8 mouse cellular contexts compared by ENCODE assay signal in genomic region chr19:47988456-47988855, GRCm38 (mm10). TPM values are rescaled to one million over a fixed set of nuclear protein-coding genes. Genes with fewer than 3 reads are reported as not detected.
DNase-seq lines count a peak whose midpoint lies in the region; ATAC-seq and TF ChIP-seq lines count a peak whose summit lies in the region.

No protein-coding gene starts in this region.

- 36% methylated on average over 16 of the region's 16 CpGs for WGBS in forebrain, embryonic 14.5 days
- WGBS in forebrain, embryonic 15.5 days, result 31% methylated on average over 16 of the region's 16 CpGs
- WGBS in hindbrain, embryonic 16.5 days, result 30% methylated on average over 16 of the region's 16 CpGs
- WGBS in limb, embryonic 14.5 days, result 22% methylated on average over 16 of the region's 16 CpGs

- no peak for TF ChIP-seq POLR2A in limb, embryonic 14.5 days (IDR thresholded peaks at IDR 0.05; ENCODE audit: borderline replicate concordance, extremely low read depth, insufficient read depth, insufficient read length)

- no peak overlapping the region for H3K4me3 ChIP-seq in forebrain, embryonic 14.5 days (ENCODE audit: low read depth, low read length)
- no peak overlapping the region for H3K4me3 ChIP-seq in forebrain, embryonic 15.5 days
- no peak overlapping the region for H3K4me3 ChIP-seq in hindbrain, embryonic 16.5 days (ENCODE audit: low read length)
- H3K4me3 ChIP-seq in limb, embryonic 14.5 days (replicated peaks; ENCODE audit: low read length), result no peak overlapping the region

- H3K27ac ChIP-seq in forebrain, embryonic 14.5 days (ENCODE audit: low read depth, low read length), result no peak overlapping the region
- no peak overlapping the region for H3K27ac ChIP-seq in forebrain, embryonic 15.5 days (replicated peaks)
- H3K27ac ChIP-seq in hindbrain, embryonic 16.5 days (ENCODE audit: low read depth, low read length), result no peak overlapping the region
- H3K27ac ChIP-seq in limb, embryonic 14.5 days (replicated peaks; ENCODE audit: low read depth, low read length), result no peak overlapping the region

- H3K4me1 ChIP-seq in forebrain, embryonic 14.5 days (ENCODE audit: control insufficient read depth, insufficient read depth, low read length), result no peaks in the 10 kb centered on the region
- no peaks in the 10 kb centered on the region for H3K4me1 ChIP-seq in forebrain, embryonic 15.5 days
- 0 out of 2 replicates have a peak, but pooled peaks cover 2% of the 10 kb centered on the region for H3K4me1 ChIP-seq in hindbrain, embryonic 16.5 days (ENCODE audit: control insufficient read depth, insufficient read depth, low read depth, low read length)
- no peaks in the 10 kb centered on the region; the same call in 1 of the 2 replicates for H3K4me1 ChIP-seq in limb, embryonic 14.5 days (ENCODE audit: control insufficient read depth, insufficient read depth, low read length)

- peak; percentile 73 for DNase-seq in forebrain, embryonic 14.5 days (ENCODE audit: low spot score)
- peak; percentile 8 to 17 for DNase-seq in urinary bladder, postnatal 36 days (ENCODE audit: low spot score in 2 of 2)
- no peak for DNase-seq in urinary bladder, postnatal 10 days (ENCODE audit: low spot score)
- peak; percentile 38 for DNase-seq in limb, embryonic 14.5 days (ENCODE audit: low spot score)
- peak; percentile 19 to 20 for DNase-seq in right cerebral cortex, postnatal 36 days (ENCODE audit: low spot score in 2 of 2)
- no peak for DNase-seq in thymus, adult 18-20 months

- H3K36me3 ChIP-seq in forebrain, embryonic 14.5 days (ENCODE audit: control insufficient read depth, insufficient read depth, low read length), result no peaks in the 10 kb centered on the region
- no peaks in the 10 kb centered on the region for H3K36me3 ChIP-seq in forebrain, embryonic 15.5 days
- H3K36me3 ChIP-seq in hindbrain, embryonic 16.5 days (ENCODE audit: control insufficient read depth, insufficient read depth, low read length), result no peaks in the 10 kb centered on the region
- H3K36me3 ChIP-seq in limb, embryonic 14.5 days (ENCODE audit: control insufficient read depth, insufficient read depth, low read length), result no peaks in the 10 kb centered on the region

- H3K4me2 ChIP-seq in forebrain, embryonic 14.5 days (ENCODE audit: low read length), result no peak overlapping the region
- H3K4me2 ChIP-seq in forebrain, embryonic 15.5 days (replicated peaks), result no peak overlapping the region
- H3K4me2 ChIP-seq in hindbrain, embryonic 16.5 days (ENCODE audit: low read length), result no peak overlapping the region
- H3K4me2 ChIP-seq in limb, embryonic 14.5 days (replicated peaks; ENCODE audit: low read depth, low read length, severe bottlenecking), result no peak overlapping the region

- H3K27me3 ChIP-seq in forebrain, embryonic 14.5 days (replicated peaks; ENCODE audit: control insufficient read depth, insufficient read depth, low read length), result no peaks in the 10 kb centered on the region
- no peaks in the 10 kb centered on the region for H3K27me3 ChIP-seq in forebrain, embryonic 15.5 days
- H3K27me3 ChIP-seq in hindbrain, embryonic 16.5 days (replicated peaks; ENCODE audit: control insufficient read depth, insufficient read depth, low read length), result peaks cover 2% of the 10 kb centered on the region; the same call in 1 of the 2 replicates
- H3K27me3 ChIP-seq in limb, embryonic 14.5 days (ENCODE audit: control insufficient read depth, insufficient read depth, low read length), result no peaks in the 10 kb centered on the region

- no peak overlapping the region for H3K9ac ChIP-seq in forebrain, embryonic 14.5 days (ENCODE audit: low read length)
- no peak overlapping the region for H3K9ac ChIP-seq in forebrain, embryonic 15.5 days (replicated peaks)
- no peak overlapping the region for H3K9ac ChIP-seq in hindbrain, embryonic 16.5 days (ENCODE audit: low read depth, low read length)
- no peak overlapping the region for H3K9ac ChIP-seq in limb, embryonic 14.5 days (ENCODE audit: low read depth, low read length, severe bottlenecking)

- ATAC-seq in forebrain, embryonic 14.5 days, result peak; percentile 50; the same call in 1 of the 2 replicates
- ATAC-seq in forebrain, embryonic 15.5 days (replicated peaks), result no peak
- peak; percentile 60; the same call in 1 of the 2 replicates for ATAC-seq in hindbrain, embryonic 16.5 days
- no peak; the same call in 1 of the 2 replicates for ATAC-seq in limb, embryonic 14.5 days (ENCODE audit: low FRiP score, low read depth)

- H3K9me3 ChIP-seq in forebrain, embryonic 14.5 days (replicated peaks; ENCODE audit: control insufficient read depth, low read length), result no peaks in the 10 kb centered on the region
- H3K9me3 ChIP-seq in forebrain, embryonic 15.5 days, result no peaks in the 10 kb centered on the region
- no peaks in the 10 kb centered on the region for H3K9me3 ChIP-seq in hindbrain, embryonic 16.5 days (ENCODE audit: control insufficient read depth, low read length)
- H3K9me3 ChIP-seq in limb, embryonic 14.5 days (ENCODE audit: control insufficient read depth, low read length), result no peaks in the 10 kb centered on the region

RNA-seq across cellular contexts. Expression of gene Cfap58, which starts 51.0 kb away (rescaled TPM):
- 0.37 and 0.50 TPM in 2 replicates for polyA plus RNA-seq in forebrain, embryonic 14.5 days (2014; fragmentation: Nextera tagmentation; extraction: Ambion mirVana)
- 0.32 and 0.37 TPM in 2 replicates for polyA plus RNA-seq in forebrain, embryonic 15.5 days (2015; fragmentation: Nextera tagmentation; extraction: Ambion mirVana)
- 0.60 and 0.88 TPM in 2 replicates for polyA plus RNA-seq in hindbrain, embryonic 16.5 days (2015; fragmentation: Nextera tagmentation; extraction: Ambion mirVana)
- polyA plus RNA-seq in limb, embryonic 14.5 days (2012; rRNA removed), result 0.05 TPM in 1 of 2 replicates, not detected in the other
- 0.07 TPM in 1 of 2 replicates, not detected in the other for polyA plus RNA-seq in limb, embryonic 14.5 days (2014; fragmentation: Nextera tagmentation; extraction: Ambion mirVana)

Comparison
In these comparisons a context has a peak if more than half of its experiments do, and no peak if none do; other contexts are left out.
1. ATAC-seq: peak in forebrain, embryonic 14.5 days (single experiment) and hindbrain, embryonic 16.5 days (single experiment); none in forebrain, embryonic 15.5 days (single experiment) and limb, embryonic 14.5 days (single experiment).
2. DNase-seq: peak in forebrain, embryonic 14.5 days (single experiment), urinary bladder, postnatal 36 days (2 of 2), limb, embryonic 14.5 days (single experiment) and right cerebral cortex, postnatal 36 days (2 of 2); none in urinary bladder, postnatal 10 days (single experiment) and thymus, adult 18-20 months (0 of 2).